Mouse (Mus musculus) bone marrow, adult 2 months (tissue): Measurements from ENCODE around the gene Hmgcl.

ENCODE experiments used
- CTCF ChIP-seq: fragments of 200-500 bp; IDR thresholded peaks from 2 replicates; pipeline ENCODE4 v1.5.1; 2011; ENCODE audit warnings: low read length, control low read depth; ENCODE audit not compliant: control insufficient read depth, insufficient read depth
- POLR2A ChIP-seq: fragments of 200-500 bp; IDR thresholded peaks from 2 replicates; pipeline ENCODE4 v1.6.1; 2011; ENCODE audit warnings: low read depth, mild to moderate bottlenecking, control low read depth, low read length, borderline replicate concordance; ENCODE audit not compliant: control insufficient read depth

GRCm38 (mm10) chr4:135934708-135935500 is 11.3 kb upstream of the Hmgcl start:
- no peak for TF ChIP-seq CTCF
- TF ChIP-seq POLR2A, result no peak
